Mouse (Mus musculus) 416B (cell line): Measurements from ENCODE around the gene Rab6b.

Experiments
- DNase-seq: peaks from one replicate; pipeline ENCODE4 v3.0.0; 2011; ENCODE audit warnings: low read depth

Rab6b gene

GRCm38 (mm10) chr9:103205786-103206185 lies 94.2 kb downstream of the Rab6b start:
- no peak for DNase-seq

GRCm38 (mm10) chr9:103207846-103208245 lies 96.3 kb downstream of the Rab6b start:
- peak; percentile 90 for DNase-seq

GRCm38 (mm10) chr9:103208802-103209423 lies 97.3 kb downstream of the Rab6b start:
- DNase-seq: no peak

GRCm38 (mm10) chr9:103212654-103213420 lies 101.2 kb downstream of the Rab6b start:
- no peak for DNase-seq

GRCm38 (mm10) chr9:103213631-103214030 lies 102.0 kb downstream of the Rab6b start:
- no peak for DNase-seq

GRCm38 (mm10) chr9:103214281-103214680 lies 102.7 kb downstream of the Rab6b start:
- no peak for DNase-seq

- DNase-seq: no peak
These were observed 113.1 kb downstream of the Rab6b start for GRCm38 (mm10) chr9:103224721-103225120.

GRCm38 (mm10) chr9:103225464-103225863 lies 113.9 kb downstream of the Rab6b start:
- peak; percentile 53 for DNase-seq

- no peak for DNase-seq
These were observed 115.2 kb downstream of the Rab6b start for GRCm38 (mm10) chr9:103226806-103227205.

- DNase-seq: no peak
These were observed 116.2 kb downstream of the Rab6b start for GRCm38 (mm10) chr9:103227760-103228159.

- no peak for DNase-seq
These were observed 116.9 kb downstream of the Rab6b start for GRCm38 (mm10) chr9:103228370-103229003.

- no peak for DNase-seq
These were observed 117.7 kb downstream of the Rab6b start for GRCm38 (mm10) chr9:103229037-103229867.

GRCm38 (mm10) chr9:103230151-103230951 lies 118.8 kb downstream of the Rab6b start, which contains the start of the genes Gm20425 and Trf:
Gm20425 (minus strand) TSS chr9:103230307.
Trf (minus strand) TSS chr9:103230444.
- peak; percentile 96 for DNase-seq

- DNase-seq: no peak
These were observed 120.8 kb downstream of the Rab6b start for GRCm38 (mm10) chr9:103232232-103233005.

- no peak for DNase-seq
These were observed 121.4 kb downstream of the Rab6b start for GRCm38 (mm10) chr9:103233006-103233395.

GRCm38 (mm10) chr9:103234059-103234458 lies 122.5 kb downstream of the Rab6b start:
- DNase-seq: peak; percentile 40

GRCm38 (mm10) chr9:103234565-103235165 lies 123.1 kb downstream of the Rab6b start:
- no peak for DNase-seq
